Mouse (Mus musculus) adrenal gland, postnatal 25 days (tissue): ENCODE measurements around the gene Ski. TPM values are rescaled to one million over a fixed set of nuclear protein-coding genes. Genes with fewer than 3 reads are reported as not detected.
"Not testable (repeated sequence)": the region's sequence is repeated elsewhere in the genome, so short reads cannot be mapped to it uniquely, and the experiment has no call there.

Experiments
- DNase-seq: peaks from one replicate; pipeline ENCODE4 v3.0.0; 2021; ENCODE audit warnings: mixed read lengths
- long read RNA-seq: library from polyadenylated mRNA; stranded (forward); transcript quantifications from one replicate; pipeline ENCODE4 v2.0.0, GENCODE M21; 2021
- total RNA-seq: library from RNA; stranded (reverse); gene quantifications from 2 replicates; pipeline ENCODE4 v1.2.3, GENCODE M21; 2021

Ski gene
- 73.5 and 93.3 TPM in 2 replicates for total RNA-seq
- long read RNA-seq, full-length matches to known transcripts: 6 of 24 reads
- long read RNA-seq, partial matches to known transcripts: 4 of 24 reads
- long read RNA-seq, other reads (novel, unspliced or antisense): 14 of 24 reads

DNA sequence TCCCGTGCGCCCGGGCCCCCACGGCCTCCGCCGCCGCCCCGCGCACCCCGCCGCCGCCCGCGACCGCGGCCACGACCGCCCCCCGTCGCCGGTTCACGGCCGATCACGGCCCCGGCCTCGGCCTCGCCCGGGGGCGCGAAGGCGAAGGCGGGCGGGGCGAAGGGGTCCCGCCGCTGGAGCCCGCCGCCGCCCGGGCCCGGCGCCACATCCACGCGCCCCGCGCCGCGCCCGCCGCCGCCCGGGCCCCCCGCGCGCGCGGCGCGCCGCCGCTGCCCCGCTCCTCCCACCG, at the start of gene Ski:
TSS of gene Ski (minus strand) at position 41 of the 289 bp plus-strand sequence.
- no peak for DNase-seq

DNA sequence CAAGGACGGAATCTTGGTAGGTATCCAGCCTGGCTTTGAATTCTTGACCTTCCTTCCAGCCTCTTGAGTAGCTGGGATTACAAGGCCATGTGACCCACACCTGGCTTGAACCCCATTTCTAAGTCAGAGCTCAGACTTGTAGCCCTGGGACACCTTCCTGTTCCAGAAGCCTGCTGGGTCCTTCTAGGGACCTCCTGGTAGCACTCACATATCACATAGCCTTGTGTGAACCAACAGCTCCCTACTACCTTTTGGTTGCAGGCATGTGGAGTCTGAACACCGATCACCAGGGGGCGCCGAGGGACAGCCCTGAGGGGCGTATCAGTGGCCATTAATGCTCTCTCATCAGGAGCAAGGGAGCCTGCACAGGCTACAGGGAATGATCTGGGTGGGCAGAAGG, 46.0 kb upstream of the Ski start:
- peak; percentile 79 for DNase-seq

DNA sequence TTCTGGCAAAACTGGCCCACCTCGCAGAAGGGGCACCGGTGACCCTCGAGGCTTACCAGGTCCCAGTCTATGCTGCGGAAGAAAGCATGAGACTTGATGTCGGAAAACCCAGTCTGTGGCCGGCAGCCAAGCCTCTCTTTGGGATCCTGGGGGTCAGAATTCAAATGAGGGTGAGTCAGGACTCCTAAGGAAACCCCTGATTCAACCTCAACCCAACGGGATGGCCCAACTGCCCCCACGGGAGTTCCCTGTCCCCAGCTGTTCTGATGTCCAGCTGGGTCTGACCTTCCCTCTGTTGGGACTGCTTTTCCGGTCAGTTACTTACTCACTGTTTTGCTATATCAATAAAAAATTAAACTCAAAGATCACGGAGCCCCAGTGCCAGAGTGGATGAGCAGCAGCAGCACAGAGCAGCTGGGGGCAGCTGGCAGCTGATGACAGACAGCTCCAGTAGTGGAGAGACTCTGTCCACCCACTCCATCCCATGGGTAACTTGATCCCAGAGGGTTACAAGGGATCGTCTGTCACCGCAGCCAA, 45.3 kb upstream of the Ski start:
- DNase-seq: no peak

DNA sequence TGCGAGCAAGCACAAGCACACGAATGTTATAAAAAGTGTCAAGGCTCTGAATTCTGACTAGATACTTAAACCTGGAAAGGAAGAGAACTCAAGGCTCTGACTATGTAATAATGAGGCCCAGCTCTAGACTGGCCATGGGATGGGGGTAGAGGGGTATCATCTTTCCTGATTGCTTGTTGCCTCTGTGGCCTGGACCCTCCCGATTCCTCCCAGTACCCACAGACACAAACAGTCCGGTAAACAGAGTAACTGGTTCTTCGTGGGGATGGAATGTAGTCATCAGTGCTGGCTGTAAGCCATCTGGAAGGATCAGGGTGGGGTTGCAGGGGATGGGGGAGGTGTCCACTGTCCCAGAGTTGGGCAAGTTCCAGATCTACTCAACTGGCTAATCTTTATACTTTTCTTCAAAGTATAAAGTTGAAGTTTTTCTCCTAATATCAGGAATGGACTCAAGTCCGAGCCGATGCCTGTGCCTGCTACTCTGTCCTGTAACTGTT, 44.7 kb upstream of the Ski start:
- no peak for DNase-seq

DNA sequence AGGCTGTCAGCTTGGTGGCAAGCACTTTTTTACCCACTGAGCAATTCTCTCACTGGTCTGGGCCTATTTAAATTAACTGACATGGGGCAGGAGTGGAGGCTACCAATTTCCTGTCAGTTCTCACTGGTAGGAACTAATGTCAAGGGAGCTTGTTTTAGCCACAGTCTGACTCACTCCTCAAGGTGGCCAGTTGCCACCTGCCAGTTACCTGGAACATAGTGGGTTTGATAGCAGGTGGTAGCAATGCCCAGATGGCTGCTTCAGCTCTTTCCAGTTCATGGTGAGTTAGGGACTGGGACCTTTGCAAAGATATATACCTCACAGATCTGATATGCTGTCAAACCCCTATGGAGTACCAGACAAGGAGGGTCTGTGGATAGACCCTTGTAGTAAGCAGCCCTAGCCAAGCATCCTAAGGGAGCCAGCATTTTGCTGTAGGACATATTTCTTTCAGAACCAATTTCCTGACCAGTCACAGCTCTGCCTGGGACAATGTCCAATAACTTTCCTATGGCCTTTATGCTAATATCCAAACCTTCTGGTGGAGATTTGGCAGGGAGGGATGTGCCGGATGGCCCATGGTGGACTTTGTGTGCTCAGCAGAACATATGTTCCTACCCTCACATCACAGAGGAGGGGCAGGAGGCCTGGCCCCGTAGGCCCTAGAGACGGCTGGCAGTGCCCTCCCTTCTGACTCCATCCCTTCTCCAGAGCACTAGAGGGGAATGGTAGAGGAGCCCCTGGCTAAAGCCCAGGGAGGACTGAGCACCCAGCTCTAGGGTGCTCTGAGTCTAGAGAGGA, 42.3 kb upstream of the Ski start:
- no peak for DNase-seq

DNA sequence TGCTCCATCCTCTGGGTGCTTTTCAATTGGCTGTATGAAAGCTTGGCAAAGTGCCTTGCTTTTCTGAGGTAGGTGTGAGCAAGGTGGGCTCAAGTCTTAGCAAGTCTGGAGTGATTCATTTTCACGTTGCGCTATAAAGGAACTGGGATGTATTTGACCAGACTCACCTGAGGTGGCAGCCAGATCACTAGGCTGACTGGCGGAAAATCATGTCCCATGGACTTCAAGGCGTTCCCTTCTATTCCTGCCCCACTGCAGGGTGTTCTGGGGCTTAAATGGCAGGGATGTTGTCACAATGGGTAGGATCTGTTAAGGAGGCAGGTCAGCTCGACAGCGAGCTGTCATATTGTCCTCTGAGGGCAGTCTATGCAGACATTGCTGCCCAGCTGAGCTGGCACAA, 29.9 kb upstream of the Ski start:
- DNase-seq: no peak

DNA sequence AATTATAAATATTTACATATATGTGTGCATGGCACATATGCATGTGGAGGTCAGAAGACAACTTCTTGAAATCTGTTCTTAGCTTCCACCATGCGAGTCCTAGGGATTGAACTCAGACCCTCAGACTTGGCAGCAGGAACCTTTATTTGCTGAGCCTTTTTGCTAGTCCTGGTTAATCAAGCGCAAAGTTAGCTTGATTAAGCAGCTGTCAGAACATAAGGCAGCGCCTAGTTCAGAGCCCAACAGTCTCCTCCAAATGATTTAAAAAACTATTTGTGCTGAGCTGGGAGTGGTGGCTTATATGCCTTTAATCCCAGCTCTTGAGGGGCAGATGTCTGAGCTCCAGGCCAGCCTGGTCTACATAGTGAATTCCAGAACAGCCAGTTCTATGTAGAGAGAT, 28.8 kb upstream of the Ski start:
- no peak for DNase-seq

DNA sequence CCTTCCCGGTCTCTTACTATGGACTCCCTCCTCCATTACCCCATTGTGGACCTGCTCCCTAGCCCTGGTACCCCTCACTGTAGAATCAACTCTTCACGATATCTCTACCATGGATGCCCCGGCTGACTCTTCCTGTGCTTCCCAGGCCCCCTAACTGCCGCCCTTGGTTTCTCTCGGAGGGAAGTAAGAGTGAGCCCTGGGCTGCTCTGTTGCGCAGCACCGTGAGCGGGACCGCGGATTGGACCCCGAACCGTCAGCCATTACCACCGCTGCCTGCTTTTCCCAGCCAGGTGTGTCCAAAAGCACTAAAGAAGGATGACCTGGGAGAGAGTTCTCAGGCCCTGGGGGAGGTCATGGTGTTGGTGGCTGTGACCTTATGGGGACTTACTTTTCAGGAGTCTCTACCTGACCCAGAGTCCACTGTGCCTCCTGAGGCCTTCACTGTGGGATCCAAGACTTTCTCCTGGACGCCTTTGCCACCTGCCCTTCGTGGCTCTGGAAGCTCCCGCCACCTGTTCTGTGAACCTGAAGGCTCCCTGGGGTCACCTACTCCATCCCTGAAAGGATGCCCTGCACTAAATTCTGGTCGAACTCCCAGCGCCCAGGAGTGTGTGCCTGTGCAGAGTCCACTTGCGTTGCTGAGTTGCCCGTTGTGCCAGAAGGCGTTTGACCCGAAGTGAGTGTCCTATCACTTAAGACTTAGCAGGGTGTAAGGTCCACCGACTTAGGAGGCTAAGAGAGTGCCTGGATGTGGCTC, 28.1 kb upstream of the Ski start:
- DNase-seq: no peak

DNA sequence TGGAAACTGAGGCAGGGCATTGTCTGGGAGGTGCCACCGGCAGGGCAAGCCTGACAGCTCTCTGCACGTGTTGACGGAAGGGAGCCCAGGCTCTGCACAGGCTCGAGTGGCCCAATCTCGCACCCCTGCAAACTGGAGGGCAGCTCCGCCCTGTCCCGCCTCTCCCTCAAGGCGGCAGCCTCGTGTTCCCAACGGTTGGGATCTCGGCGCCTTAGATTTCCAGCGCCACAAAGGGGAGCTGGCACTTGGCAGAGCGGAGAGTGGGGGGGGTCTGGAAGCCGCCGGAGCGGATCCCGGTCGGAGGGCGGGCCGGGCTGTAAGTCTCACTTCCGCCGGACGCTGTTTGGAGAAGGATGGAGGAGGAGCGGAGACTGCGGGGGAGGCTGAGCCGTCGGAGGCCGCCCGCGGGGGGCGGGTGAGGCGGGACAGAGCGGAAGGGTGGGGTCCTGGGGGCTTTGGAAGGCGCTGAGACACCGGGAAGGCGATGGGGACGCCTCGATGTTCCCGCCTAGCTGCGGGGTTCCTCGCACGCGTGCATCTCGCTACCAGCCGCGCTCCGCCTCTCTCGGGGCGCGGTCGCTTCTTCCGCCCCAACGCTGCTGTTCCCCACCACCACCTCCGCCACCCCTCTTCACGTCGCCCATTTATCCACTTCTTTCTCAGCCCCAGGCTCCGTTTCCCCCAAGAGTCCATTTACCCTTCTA, 27.4 kb upstream of the Ski start, which contains the start of gene Faap20:
TSS of gene Faap20 (plus strand) at position 155 of the 704 bp plus-strand sequence.
- DNase-seq: peak; percentile 88

DNA sequence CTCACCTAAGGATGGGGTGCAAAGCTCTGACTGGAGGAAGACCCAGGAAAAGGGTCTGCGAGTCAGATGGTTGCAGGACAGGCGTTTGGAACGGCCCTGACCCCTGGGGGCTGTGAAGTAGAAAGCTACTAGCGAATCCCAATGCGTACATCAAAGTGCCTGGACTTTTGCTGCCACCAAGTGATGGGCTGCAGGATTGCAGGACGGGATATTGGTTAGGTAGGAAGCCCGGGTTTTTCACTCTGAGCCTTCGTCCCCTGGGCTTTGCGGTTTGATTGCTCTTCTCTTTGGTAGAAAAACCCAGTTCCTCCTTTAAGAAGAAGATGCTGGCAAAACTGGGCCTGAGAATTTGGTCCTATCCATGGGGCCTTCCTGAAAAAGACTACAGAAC, 26.9 kb upstream of the Ski start:
- peak; percentile 88 for DNase-seq

DNA sequence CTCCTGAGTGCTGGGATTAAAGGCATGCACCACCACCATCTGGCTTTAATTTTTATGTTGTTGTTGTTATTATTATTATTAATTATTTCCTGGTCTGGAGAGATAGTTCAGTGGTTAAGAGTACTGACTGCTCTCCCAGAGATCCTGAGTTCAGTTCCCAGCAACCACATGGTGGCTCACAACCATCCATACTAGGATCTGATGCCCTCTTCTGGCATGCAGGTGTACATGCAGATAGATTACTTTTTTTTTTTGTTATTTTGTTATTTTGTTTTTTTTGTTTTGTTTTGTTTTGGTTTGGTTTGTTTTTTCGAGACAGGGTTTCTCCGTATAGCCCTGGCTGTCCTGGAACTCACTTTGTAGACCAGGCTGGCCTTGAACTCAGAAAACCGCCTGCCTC, 25.7 kb upstream of the Ski start:
- DNase-seq: not testable (repeated sequence)

DNA sequence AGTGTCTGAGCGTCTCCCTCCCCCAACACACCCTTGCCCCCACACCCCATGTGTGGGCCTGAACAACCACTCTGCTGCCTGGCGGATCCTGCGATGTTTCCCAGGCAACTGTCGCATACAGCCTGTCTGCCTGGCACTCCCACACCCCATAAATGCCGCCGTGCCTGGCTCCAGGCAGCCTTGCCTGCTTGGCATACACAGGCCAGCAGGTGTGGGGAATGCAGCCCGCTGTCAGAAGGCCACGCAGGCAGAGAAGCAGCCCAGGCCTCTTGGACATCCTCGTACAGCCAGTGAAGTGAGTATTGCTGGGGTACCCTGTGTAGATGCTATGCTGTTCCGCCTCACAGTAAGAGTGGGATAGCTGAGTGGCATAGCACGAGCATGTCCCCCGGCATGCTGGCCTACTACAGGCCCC, 24.3 kb upstream of the Ski start:
- DNase-seq: no peak

DNA sequence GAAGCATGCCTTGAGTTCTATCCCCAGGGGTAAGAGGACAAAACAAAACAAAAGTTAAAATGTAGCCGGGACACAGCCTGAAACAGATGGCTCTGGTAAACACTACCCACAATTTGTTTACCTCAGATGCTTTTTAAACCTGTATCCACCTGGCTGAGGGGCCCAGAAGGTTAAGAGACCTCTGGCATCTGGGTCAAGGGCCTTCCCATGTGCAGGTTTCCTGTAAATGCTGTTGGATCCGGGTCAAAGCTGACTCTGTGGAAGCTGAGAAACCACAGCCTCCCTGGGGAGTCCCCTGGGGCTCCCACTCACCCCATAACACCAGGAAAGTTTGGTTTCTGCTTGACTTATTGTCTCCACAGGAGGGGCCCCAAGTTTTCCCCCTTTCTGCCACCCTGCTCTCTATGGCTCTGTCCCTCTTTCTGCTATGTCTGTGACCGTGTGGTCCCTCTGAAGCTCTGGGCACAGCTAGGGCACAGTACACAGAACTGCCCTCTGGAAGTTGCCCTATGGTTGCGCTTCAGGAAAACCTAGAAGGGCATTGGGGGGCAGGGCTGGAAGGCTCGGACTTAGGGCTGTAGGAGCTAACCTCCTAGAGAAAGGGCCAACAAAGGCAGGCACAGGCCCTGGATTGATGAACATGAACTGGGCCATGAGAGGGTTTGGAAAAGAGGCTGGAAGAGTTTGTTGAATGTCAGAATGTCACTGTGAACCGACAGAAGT, 23.5 kb upstream of the Ski start:
- DNase-seq: no peak

DNA sequence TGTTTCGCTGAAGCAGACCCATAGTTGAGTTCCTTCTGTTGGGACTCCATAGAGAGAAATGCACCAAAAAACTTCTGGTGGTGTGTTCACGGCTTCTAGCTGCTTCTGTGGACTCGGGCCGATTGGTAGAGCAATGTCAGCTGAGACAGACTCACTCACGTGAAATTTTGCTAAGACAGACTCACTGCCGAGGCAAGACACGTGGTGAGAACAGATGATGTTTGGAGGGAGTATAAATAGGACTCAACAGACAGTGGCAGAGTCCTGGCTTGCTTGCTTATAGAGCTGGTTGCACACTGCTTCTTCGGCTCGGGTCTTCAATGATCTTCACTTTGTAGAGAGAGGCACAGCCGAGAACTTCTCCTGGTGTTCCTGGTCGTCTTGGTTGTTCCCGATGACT, 20.8 kb upstream of the Ski start:
- DNase-seq: no peak

DNA sequence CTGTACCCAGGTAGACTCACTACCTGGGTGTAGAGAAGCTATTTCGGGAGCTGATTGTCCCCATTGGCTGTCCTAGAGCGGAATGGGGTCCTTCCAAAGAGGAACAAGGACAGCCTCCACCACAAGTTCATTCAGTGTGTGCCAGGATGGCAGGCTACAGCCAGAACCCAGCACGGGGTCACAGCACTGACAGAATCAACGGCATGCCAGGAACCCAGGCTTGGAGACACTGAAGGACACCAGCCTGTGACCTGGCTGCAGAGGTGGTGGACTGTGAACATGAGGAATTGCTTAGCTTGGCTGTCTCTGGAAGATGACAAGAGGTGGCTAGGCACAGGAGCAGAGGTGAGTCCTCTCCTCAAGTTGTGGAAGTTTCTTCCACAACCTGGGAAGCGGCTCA, 19.9 kb upstream of the Ski start:
- DNase-seq: no peak

DNA sequence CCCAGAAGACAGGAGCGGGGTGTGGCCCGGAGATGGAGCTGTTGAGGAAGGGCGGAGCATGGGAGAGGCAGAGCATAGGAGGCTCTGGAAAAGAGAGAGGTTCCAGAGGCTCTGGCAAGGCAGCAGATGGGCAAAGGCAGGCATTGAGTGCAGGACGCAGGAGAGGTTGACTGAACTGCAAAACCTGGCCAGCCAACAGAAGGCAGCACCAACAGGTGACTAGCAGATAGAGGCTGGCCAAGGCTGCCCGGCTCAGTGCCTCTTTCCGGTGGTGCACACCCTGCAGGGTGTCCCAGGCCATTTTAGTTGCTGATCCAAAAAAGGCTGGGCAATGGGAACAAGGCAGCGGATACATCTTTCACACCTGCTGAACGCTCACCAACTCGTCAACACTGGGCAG, 19.4 kb upstream of the Ski start:
- DNase-seq: no peak

DNA sequence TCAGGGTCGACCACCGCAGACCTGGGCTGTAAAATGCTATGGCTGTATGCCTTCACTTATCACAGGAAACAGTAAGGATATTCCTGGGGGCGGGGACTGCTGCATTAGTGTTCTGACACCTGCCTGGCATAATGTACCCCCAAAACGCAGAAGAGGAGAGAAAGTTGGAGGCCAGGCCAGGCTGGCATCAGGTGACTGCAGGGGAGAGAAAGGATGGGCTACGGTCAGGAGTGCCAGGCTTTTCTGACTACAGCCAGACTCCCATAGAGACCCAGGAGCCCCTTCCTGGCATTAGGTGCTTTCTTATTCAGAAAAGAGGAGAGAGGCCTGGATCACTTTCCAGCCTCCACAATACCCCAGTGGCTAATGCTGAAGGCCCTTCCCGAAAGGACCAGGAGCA, 17.1 kb upstream of the Ski start:
- no peak for DNase-seq

DNA sequence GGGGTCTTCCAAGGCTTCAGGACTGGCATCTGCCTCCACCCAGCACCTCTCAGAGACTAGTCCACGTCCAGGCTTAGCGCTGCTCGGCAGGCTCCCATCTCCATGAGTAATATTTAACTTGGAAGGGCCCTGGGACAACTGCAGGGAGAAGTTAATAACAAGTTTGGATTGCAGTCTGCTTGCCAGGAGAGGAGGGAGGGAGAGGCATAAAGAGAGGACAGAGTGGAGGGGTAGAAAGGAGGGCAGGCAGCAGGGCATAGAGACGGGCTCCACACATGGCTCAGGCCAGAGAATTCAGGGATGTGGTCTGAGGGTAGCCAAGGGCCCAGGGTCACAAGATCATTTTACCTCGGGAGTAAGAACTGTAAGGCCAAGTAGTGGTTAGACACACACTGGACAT, 15.9 kb upstream of the Ski start:
- DNase-seq: no peak

DNA sequence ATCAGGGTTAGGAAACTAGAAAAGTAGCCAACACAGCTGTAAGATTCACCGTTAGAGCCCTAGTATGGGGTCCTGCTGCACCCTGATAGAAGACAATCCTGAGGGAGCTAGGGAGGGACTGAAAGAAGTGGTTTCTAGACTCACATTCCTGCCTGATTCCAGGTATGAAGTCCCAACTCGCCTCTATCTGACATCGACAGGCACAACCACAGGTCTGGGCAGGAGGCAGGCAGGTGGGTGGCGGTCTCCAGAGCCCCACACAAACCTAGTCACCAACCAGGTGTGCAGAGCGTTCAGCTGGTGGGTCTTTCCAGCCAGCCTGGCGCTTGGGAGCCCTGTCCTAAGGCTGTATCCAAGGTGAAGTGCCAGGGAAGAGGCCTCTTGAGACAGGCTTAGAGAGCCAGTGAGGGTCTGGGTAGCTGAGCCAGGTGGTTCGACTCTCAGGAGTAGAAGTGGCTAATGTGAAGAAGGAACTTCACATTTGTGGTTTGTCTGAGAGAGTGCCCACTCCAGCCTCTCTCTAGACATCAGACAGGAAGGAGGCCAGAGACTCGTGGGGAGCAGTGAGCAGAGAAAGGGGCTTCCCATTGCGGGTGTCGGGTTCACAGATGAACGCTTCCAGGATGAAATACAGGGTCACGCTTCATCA, 14.5 kb upstream of the Ski start:
- no peak for DNase-seq

DNA sequence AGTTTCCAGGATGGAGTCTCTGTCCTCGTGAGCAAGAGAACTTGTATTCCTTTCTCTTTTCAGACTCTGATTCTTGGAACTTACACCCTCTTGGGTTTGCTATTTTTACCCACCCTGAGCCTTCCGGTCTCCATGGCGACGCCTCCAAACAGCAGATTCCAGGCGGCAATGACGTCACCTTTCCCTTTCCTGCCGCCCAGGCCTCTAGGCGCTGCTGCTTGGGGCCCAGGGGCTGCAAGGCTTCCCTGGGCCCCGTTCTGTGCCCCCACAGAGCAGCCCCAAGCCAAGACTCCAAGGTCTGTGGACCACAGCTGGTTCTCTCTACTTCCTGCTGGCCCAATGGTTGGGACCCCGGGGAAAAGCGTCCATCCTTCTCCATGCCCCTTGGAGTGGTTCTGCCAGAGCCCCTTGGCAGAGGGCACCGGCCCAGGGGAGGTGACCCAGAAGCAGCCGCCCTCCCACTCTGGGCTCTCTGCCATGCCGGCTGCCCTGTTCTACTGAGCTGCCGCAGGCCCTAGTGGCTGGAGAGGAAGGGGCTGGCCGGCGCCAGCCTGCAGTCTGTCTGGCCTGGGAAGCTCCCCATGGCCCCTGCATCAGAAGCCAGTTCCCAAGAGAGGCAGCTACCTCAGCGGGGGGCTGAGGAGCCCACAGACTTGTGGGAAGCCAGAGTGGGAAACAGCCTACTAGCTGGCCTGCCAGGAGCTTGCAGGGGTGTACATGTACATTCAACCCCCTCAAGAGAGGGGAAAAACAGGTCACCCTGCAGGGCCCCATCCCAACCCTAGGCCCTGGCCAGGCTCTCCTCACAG, 13.1 kb upstream of the Ski start:
- DNase-seq: peak; percentile 83
